Mouse (Mus musculus): ENCODE results near the gene Ubxn1. TPM values are rescaled to one million over a fixed set of nuclear protein-coding genes. Genes with fewer than 3 reads are reported as not detected.
A peak's percentile ranks its signal among the peaks of the same experiment; 100 is the strongest.

Gene Ubxn1
- polyA plus RNA-seq, 1 experiment from 2014 or later: 201 TPM

DNA sequence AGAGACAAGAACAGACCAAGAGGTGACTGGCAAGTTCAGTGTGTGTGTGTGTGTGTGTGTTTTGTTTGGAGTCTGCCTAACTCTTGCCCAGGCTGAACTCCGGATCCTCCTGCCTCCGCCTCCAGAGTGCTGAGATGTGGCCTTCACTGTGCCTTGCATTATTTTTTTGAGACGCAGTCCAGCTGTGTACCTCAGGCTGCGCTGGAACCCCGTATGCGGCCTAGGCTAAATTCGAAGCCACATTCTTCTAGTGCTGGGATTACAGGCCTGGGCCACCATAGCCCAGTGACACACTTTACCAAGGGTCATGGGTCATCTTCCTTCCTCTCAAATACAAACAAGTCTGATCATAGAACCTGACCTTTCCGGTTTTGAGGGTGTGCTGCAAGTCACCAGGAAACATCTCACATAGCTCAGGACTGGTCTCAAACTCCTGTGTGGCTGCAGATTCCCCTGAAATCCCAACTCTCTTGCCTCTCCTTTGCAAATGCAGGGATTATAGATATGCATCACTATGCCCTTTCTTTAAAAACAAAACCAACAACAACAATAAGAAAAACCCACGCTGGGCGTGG is 1.1 kb downstream of the Ubxn1 start:
- Histone ChIP-seq H3K9me3 (no peaks in the 10 kb centered on the region), H3K27ac (peak overlapping the region; percentile 92), H3K27me3 (ENCODE audit: insufficient read depth, poor library complexity, severe bottlenecking) (no peaks in the 10 kb centered on the region), H3K4me3 (peak overlapping the region; percentile 99), H3K36me3 (peaks cover 45% of the 10 kb centered on the region), H3K4me1 (replicated peaks) (peaks cover 17% of the 10 kb centered on the region)
- 84% methylated on average over 10 of the region's 10 CpGs for WGBS
- no peak for DNase-seq (ENCODE audit: low spot score)

DNA sequence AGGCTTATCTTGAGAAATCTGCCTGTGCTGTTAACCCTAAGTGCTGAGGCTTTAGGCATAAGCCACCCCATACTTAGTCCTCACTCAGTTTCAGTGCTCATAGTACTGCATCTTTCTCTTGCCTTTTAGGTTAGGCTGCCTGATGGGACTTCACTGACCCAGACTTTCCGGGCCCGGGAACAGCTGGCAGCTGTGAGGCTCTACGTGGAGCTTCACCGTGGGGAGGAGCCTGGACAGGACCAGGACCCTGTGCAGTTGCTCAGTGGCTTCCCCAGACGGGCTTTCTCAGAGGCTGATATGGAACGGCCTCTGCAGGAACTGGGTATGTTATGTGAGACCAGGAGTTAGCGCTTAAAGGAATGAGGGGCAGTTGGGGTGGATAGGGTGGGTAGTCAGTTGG is 3.7 kb downstream of the Ubxn1 start:
- no peaks in the 10 kb centered on the region for H3K9me3 ChIP-seq

DNA sequence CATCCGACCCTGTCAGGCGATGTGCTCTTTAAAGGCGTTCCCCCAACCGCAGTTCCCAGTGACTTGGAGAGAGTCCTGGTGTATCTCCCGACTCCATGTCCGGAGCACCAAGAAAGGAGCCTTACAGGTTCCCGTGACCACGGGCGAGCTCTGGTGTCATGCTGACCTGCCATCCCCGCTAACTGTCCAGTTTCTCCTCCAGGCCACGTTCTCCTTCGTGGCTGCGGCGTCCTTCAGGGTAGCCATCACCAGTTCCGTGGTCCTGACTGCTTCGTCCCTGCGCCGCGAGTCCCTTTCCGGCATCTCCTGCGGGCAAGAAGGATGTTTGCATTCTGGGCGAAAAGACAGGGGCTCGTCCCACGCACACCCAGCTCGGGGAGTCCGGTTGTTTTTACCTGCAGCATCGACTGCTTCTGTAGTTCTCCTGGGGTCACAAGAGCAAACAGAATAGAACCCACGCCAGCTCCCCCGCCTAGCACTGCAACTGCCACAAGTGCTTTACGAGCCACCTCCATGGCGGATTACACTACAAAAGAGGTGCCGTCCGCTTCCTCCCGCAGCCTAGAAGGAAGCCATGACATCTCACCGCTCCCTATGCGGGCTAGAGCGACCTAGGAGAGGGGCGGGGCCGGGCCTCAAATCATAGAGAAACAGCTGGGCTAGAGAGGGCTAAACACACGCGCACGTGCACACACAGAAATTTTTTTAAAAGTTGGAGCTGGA is 9.2 kb downstream of the Ubxn1 start, which contains the start of gene Uqcc3:
Gene Uqcc3 (minus strand): TSS at position 613 of the 723 bp plus-strand sequence.
- peak within 1 kb of the TSS; percentile 85 for H3K4me3 ChIP-seq
- under 1% methylated on average over 42 of the region's 42 CpGs for WGBS
- peaks cover 27% of the 10 kb centered on the region for H3K36me3 ChIP-seq
- H3K27me3 ChIP-seq (ENCODE audit: insufficient read depth, poor library complexity, severe bottlenecking): no peaks in the 10 kb centered on the region
- H3K4me1 ChIP-seq (replicated peaks): peaks cover 14% of the 10 kb centered on the region
- DNase-seq (ENCODE audit: low spot score): peak; percentile 85
- H3K27ac ChIP-seq: peak within 1 kb of the TSS; percentile 91
- H3K9me3 ChIP-seq: no peaks in the 10 kb centered on the region

More for the DNA sequence above, 3.7 kb downstream of the Ubxn1 start:
- WGBS: 94% methylated on average over 7 of the region's 7 CpGs
- H3K36me3 ChIP-seq: peaks cover 52% of the 10 kb centered on the region
- H3K4me3 ChIP-seq: no peak overlapping the region
- H3K27me3 ChIP-seq (ENCODE audit: insufficient read depth, poor library complexity, severe bottlenecking): no peaks in the 10 kb centered on the region
- H3K4me1 ChIP-seq (replicated peaks): peaks cover 24% of the 10 kb centered on the region
- no peak overlapping the region for H3K27ac ChIP-seq
- DNase-seq (ENCODE audit: low spot score): no peak

DNA sequence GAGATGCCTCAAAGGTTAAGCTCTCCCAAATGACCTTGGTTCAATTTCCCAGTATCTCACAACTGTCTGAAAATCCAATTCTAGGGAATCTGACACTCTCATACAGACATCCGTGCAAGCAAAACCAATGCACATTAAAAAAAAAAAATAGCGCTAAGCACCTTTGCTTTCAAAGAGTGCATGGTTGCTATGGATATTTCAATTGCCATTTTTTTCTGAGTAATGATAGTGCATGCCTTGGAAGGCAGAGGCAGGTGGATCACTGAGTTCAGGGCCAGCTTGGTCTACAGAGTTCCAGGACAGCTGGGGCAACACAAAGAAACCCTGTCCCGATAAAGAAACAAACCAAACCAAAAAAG is 9.7 kb downstream of the Ubxn1 start:
- Histone ChIP-seq H3K4me3 (peak overlapping the region; percentile 85), H3K9me3 (no peaks in the 10 kb centered on the region), H3K36me3 (peaks cover 21% of the 10 kb centered on the region), H3K4me1 (replicated peaks) (peaks cover 14% of the 10 kb centered on the region), H3K27ac (peak overlapping the region; percentile 91), H3K27me3 (ENCODE audit: insufficient read depth, poor library complexity, severe bottlenecking) (no peaks in the 10 kb centered on the region)
- no peak for DNase-seq (ENCODE audit: low spot score)
- 20% methylated on average over 3 of the region's 3 CpGs for WGBS

DNA sequence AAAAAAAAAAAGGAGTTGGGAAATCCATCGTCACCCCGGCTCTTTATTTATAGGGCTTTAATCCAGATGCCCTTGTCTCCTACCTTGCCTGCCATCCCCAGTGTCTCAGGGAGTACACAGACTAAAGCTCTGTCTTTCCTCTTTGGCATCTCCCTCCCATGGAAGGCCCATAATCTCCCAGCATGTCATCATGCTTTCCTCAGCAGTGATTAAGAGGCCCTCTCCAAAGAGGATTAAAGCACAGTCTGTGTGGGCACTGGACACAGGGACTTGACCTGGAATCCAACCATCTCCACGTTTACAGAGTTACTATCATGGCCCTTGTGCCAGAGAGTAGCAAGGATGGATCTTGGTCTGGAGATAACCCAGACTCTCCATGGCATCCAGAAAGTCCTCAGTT is 12.3 kb downstream of the Ubxn1 start, which contains the start of the genes Lbhd1 and Gm49403:
Gene Lbhd1 (plus strand): TSS at position 117 of the 400 bp plus-strand sequence.
Gene Gm49403 (plus strand): TSS at position 315 of the 400 bp plus-strand sequence.
- Histone ChIP-seq H3K36me3 (no peaks in the 10 kb centered on the region), H3K9me3 (no peaks in the 10 kb centered on the region), H3K4me1 (replicated peaks) (peaks cover 25% of the 10 kb centered on the region), H3K27me3 (ENCODE audit: insufficient read depth, poor library complexity, severe bottlenecking) (no peaks in the 10 kb centered on the region), H3K4me3 (no peak within 1 kb of the TSS), H3K27ac (no peak within 1 kb of the TSS)
- 81% methylated on average over 3 of the region's 3 CpGs for WGBS
- no peak for DNase-seq (ENCODE audit: low spot score)

DNA sequence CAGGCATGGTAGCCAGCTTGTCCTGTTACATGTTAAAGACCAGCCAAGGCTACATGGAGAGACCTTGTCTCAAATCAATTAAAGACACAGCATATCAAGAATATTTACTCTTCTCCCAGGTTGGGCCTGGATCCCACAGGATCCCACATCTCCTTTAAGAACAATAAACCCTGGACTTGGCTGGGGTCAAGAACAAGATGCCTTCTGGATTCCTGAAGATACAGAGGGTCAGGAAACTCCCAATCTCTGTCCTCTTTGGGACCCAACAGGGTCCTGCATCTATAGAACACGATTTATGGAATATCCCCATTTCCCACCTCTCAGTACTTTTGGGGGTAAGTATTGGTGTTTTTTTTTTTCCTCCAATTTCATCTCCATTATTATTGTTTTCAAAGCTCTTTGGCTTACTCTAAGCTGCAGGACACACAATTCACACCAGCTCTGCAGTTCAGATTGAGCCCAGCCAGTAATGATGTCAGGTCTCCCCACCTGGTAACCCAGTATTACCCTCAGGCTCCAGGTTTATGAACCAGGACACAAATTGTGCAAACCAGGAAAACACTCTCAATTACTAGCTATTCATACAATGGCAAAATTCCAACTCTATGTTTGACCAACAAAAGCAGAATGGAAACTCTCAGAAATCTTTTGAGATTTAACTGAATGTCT is 15.8 kb downstream of the Ubxn1 start:
- H3K27me3 ChIP-seq (ENCODE audit: insufficient read depth, poor library complexity, severe bottlenecking): no peaks in the 10 kb centered on the region
- peaks cover 19% of the 10 kb centered on the region for H3K36me3 ChIP-seq
- WGBS: 54% methylated on average over 1 of the region's 1 CpGs
- DNase-seq (ENCODE audit: low spot score): no peak
- peak overlapping the region; percentile 74 for H3K4me3 ChIP-seq
- H3K9me3 ChIP-seq: no peaks in the 10 kb centered on the region
- H3K27ac ChIP-seq: peak overlapping the region; percentile 94
- H3K4me1 ChIP-seq (replicated peaks): peaks cover 18% of the 10 kb centered on the region

DNA sequence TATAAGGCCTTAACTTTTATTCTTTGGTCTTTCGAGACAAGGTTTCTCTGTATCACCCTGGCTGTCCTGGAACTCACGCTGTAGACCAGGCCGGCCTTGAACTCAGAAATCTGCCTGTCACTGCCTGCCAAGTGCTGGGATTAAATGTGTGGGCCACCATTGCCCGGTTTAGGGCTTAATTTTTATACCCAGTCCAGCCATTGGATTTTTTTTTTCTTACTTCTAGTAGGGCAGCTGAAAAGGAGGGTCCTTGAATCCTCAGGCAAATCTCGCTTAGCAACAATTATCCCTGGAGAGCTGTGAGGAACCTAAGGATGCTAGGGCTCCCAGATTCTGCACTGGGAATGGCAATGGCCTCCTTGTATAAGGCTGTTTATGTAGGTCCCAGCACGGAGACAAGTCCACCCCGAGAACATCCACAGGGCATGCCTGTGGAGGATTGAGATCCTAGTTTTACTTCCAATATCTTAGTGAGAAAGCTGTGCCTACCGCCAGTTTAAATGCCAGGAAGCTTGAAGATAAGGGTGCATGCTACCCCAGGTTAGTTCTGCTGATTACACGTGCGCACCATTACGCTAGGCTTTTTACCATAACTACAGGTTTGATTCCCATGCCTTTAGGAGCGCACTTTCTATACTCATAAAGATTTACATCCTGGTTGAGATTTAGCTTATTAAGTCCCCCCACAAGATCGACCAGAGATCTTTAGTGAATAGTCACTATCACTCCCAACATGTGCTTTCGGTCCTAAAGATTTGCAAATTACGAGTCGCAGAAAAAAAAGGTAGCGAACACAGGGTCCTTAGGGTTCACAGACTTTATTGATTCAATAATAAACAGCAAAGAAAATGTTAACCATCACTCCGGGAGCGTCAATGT is 16.5 kb downstream of the Ubxn1 start:
- Histone ChIP-seq H3K4me3 (peak overlapping the region; percentile 74), H3K27me3 (ENCODE audit: insufficient read depth, poor library complexity, severe bottlenecking) (no peaks in the 10 kb centered on the region), H3K9me3 (no peaks in the 10 kb centered on the region), H3K27ac (peak overlapping the region; percentile 94), H3K4me1 (replicated peaks) (peaks cover 21% of the 10 kb centered on the region), H3K36me3 (peaks cover 19% of the 10 kb centered on the region)
- 16% methylated on average over 19 of the region's 19 CpGs for WGBS
- DNase-seq (ENCODE audit: low spot score): no peak

DNA sequence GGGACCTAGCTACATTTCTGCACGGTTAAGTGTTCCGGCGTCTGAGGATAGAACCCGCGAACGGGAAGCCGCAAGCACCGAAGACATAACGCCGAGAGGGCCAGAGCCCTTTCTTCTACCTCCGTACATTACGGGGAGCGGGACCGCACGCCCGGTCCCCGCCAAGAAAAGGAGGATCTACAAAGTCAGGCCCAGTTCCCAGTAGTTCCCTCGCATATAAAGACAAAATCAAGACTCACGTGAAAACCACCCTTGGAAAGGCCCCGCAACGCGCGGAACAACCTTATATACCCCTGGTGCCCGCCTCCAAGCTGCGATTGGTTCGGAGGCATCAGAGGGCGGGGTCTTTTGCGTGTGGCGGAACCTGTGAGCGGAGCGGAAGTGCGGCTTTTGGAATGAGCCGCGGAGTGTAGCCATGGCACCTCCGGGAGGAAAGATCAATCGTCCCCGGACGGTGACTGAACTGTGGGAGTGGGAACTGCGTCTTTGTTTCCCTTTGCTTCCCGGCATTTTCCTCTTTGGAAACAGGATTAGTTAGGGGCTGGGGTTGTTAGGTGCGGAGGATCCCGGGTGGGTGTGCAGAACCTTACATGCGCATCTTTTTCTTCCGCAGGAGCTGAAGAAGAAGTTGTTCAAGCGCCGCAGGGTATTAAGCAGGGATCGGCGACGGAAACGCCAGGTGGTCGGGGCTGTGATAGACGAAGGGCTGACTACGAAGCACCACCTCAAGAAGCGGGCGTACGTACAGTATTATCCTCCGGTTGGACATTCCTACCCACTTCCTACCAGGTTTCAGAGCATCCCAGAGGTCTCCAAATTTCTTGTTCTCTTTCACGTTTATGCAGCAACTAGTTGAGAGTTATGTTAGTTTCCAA is 17.5 kb downstream of the Ubxn1 start, which contains the start of the genes 1810009A15Rik and Gm49416:
Gene 1810009A15Rik (plus strand): TSS at position 343 of the 875 bp plus-strand sequence.
Gene Gm49416 (plus strand): TSS at position 416 of the 875 bp plus-strand sequence.
- 1% methylated on average over 58 of the region's 58 CpGs for WGBS
- Histone ChIP-seq H3K9me3 (no peaks in the 10 kb centered on the region), H3K27ac (peak within 1 kb of the TSS; percentile 94), H3K4me3 (peak within 1 kb of the TSS; percentile 74), H3K36me3 (peaks cover 19% of the 10 kb centered on the region), H3K4me1 (replicated peaks) (peaks cover 27% of the 10 kb centered on the region), H3K27me3 (ENCODE audit: insufficient read depth, poor library complexity, severe bottlenecking) (no peaks in the 10 kb centered on the region)
- DNase-seq (ENCODE audit: low spot score): peak; percentile 97

DNA sequence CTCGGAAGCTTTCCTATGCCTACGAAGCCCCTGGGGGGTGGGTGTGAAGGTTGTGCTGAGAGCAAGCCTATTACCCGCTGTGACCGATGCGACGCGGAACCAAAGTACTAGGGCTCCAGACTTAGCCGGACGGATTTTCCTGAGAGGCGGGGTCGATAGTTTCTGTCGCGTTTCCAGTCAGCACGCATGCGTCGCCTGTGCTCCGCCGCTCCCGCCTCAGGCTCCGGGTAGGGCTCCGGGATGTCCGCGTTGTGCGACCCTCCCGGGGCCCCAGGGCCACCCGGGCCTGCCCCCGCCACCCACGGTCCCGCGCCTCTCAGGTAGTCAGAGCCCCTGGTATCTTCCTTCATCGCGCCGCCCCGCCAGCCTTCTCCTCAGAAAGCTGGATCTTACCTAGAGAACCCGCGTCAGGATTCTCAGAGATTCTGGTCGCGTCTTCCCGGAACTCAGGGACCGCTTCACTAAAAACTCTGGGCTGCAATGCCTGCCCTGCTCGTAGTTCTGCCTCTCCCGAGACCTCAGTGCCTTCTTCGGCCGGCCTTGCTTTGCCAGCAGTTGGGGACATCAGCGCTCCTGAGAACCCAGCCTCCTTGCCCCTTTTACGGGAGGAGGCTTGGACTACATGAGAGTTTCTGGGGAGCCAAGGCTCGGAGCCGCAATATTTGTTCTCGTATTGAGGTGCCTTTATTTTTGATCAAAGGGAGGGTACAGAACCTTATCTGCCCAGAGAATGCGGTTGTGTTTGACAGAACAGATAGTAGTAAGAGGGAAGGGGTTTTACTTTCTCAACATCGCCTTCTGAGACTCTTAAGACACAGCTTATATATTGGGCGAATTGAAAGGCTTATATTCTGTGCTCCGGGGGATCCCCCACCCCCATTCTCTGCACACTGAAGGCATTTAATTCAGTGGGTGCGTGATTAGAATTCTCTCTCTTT is 21.8 kb downstream of the Ubxn1 start, which contains the start of gene Ints5:
Gene Ints5 (plus strand): TSS at position 177 of the 938 bp plus-strand sequence.
- Histone ChIP-seq H3K36me3 (peaks cover 47% of the 10 kb centered on the region), H3K27me3 (ENCODE audit: insufficient read depth, poor library complexity, severe bottlenecking) (no peaks in the 10 kb centered on the region), H3K9me3 (no peaks in the 10 kb centered on the region), H3K27ac (peak within 1 kb of the TSS; percentile 96), H3K4me3 (peak within 1 kb of the TSS; percentile 79), H3K4me1 (replicated peaks) (peaks cover 46% of the 10 kb centered on the region)
- DNase-seq (ENCODE audit: low spot score): peak; percentile 86
- 3% methylated on average over 54 of the region's 54 CpGs for WGBS

DNA sequence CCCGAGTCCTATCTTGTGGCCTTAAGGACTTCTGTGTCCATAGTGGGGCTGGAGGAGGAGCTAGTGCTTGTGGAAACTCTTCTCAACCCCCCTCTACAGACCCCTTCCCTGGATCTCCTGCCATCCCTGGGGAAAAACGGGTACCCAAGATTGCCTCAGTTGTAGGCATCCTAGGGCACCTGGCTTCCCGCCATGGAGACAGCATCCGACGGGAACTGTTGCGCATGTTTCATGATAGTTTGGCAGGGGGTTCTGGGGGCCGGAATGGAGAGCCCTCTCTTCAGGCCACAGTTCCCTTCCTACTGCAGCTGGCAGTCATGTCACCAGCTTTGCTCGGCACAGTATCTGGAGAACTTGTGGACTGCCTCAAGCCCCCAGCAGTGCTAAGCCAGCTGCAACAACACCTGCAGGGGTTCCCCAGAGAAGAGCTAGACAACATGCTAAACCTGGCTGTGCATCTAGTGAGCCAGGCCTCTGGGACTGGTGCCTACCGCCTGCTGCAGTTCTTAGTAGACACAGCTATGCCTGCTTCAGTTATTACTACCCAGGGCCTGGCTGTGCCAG is 24.2 kb downstream of the Ubxn1 start:
- Histone ChIP-seq H3K4me1 (replicated peaks) (peaks cover 51% of the 10 kb centered on the region), H3K4me3 (peak overlapping the region; percentile 20; the same call in 1 of the 2 replicates), H3K27me3 (ENCODE audit: insufficient read depth, poor library complexity, severe bottlenecking) (no peaks in the 10 kb centered on the region), H3K9me3 (no peaks in the 10 kb centered on the region), H3K36me3 (peaks cover 47% of the 10 kb centered on the region), H3K27ac (no peak overlapping the region; the same call in 1 of the 2 replicates)
- no peak for DNase-seq (ENCODE audit: low spot score)
- WGBS: 92% methylated on average over 9 of the region's 9 CpGs

All from hindbrain, embryonic 10.5 days (tissue).